Mouse (Mus musculus) heart, postnatal 0 days (tissue): ENCODE results near the gene Soat2. TPM values are rescaled to one million over a fixed set of nuclear protein-coding genes. Genes with fewer than 3 reads are reported as not detected.

Experiments
- ATAC-seq: fragments of 200-750 bp; cut with Nextera tagmentation; 2 replicates; pipeline ENCODE4 v1.8.0; 2017; ENCODE audit warnings: low read depth, moderate number of reproducible peaks, moderate library complexity; ENCODE audit not compliant: insufficient read depth
- DNase-seq: peaks from one replicate; pipeline ENCODE4 v3.0.0-alpha.2; 2016; ENCODE audit warnings: low spot score
- H3K27ac ChIP-seq: fragments of 300-500 bp; sonication (generic); 2 replicates; pipeline ENCODE4 v1.5.1; 2014; ENCODE audit warnings: low read depth, mild to moderate bottlenecking
- H3K27me3 ChIP-seq: fragments of 300-500 bp; sonication (generic); 2 replicates; pipeline ENCODE4 v1.6.1; 2014; ENCODE audit warnings: low read length, mixed read lengths; ENCODE audit not compliant: control insufficient read depth, insufficient read depth
- H3K36me3 ChIP-seq: fragments of 300-500 bp; sonication (generic); replicated peaks from 2 replicates; pipeline ENCODE4 v1.6.1; 2014; ENCODE audit warnings: low read length, mixed read lengths; ENCODE audit not compliant: control insufficient read depth, insufficient read depth
- H3K4me1 ChIP-seq: fragments of 300-500 bp; sonication (generic); 2 replicates; pipeline ENCODE4 v1.6.1; 2014; ENCODE audit warnings: antibody characterized with exemption; ENCODE audit not compliant: control insufficient read depth, insufficient read depth
- H3K4me2 ChIP-seq: fragments of 300-500 bp; sonication (generic); 2 replicates; pipeline ENCODE4 v1.6.1; 2014; ENCODE audit warnings: low read depth, mild to moderate bottlenecking, low read length, moderate library complexity
- H3K4me3 ChIP-seq: fragments of 300-500 bp; sonication (generic); 2 replicates; pipeline ENCODE4 v1.5.1; 2014; ENCODE audit warnings: low read depth, low read length
- H3K9ac ChIP-seq: fragments of 300-500 bp; sonication (generic); replicated peaks from 2 replicates; pipeline ENCODE4 v1.6.1; 2014; ENCODE audit warnings: low read depth, low read length, mixed read lengths
- H3K9me3 ChIP-seq: fragments of 300-500 bp; sonication (generic); replicated peaks from 2 replicates; pipeline ENCODE4 v1.6.1; 2016; ENCODE audit warnings: low read length; ENCODE audit not compliant: control insufficient read depth
- CTCF ChIP-seq: IDR thresholded peaks from 2 replicates; pipeline ENCODE4 v1.5.1; 2016; ENCODE audit warnings: antibody characterized with exemption, control low read depth, low read depth
- EP300 ChIP-seq: IDR thresholded peaks from 2 replicates; pipeline ENCODE4 v1.6.1; 2016; ENCODE audit warnings: antibody characterized with exemption, low read depth
- WGBS: fragments of 180-500 bp; shearing (Covaris S2); extraction: QIAGEN DNeasy Blood & Tissue Kit; methylation state at CpG from one replicate; pipeline ENCODE4 v1.1.7; 2014; 5-methylcytosine and 5-hydroxymethylcytosine counted together
- polyA plus RNA-seq: library from polyadenylated mRNA; unstranded; fragments of >200 nt; fragmentation: Nextera tagmentation; extraction: Ambion mirVana; gene quantifications from 2 replicates; pipeline ENCODE4 v1.2.1, GENCODE M21; 2015
- total RNA-seq: library from RNA; depleted of rRNA; stranded (reverse); fragments of >200 nt; gene quantifications from 2 replicates; pipeline ENCODE4 v1.2.3, GENCODE M21; 2014; ENCODE audit warnings: low replicate concordance

Soat2 gene
- total and polyA plus RNA-seq, 2 experiments from 2014 or later: 0.14 TPM; not detected in 1

- ATAC-seq (peak; percentile 84), DNase-seq (peak; percentile 60)
- no peaks in the 10 kb centered on the region for H3K4me1 ChIP-seq
- H3K4me3 ChIP-seq: no peak overlapping the region
- no peaks in the 10 kb centered on the region for H3K27me3 ChIP-seq
- 0 out of 2 replicates have a peak overlapping the region, but pooled peaks have one; percentile 1 for H3K9ac ChIP-seq
- 21% methylated on average over 2 of the region's 2 CpGs for WGBS
- no peaks in the 10 kb centered on the region for H3K9me3 ChIP-seq
- H3K36me3 ChIP-seq: peaks cover 60% of the 10 kb centered on the region
- TF ChIP-seq CTCF (no peak), EP300 (no peak)
- H3K27ac ChIP-seq: peak overlapping the region; percentile 70
- H3K4me2 ChIP-seq: no peak overlapping the region
These were observed 24.0 kb upstream of the Soat2 start for GRCm38 (mm10) chr15:102126303-102126702.

DNA sequence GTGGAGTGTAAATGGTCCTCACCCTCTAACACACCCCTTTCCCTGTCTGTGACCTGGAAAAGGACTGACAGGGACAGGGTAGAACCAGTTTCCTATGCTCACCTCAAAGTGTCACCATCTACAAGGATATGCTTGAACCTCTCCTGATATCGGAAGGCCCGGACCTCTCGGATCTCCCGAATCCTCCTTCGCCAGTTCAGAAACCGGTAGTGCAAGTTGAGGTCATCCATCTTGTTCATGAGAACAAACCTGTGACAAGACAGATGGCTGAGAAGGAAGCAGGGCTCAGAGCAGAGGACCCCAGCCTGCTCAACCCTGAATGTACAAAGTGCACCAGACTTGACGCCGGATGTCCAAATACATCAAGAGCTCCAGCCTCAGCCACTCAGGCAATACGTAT, 17.0 kb upstream of the Soat2 start:
- ATAC-seq (no peak), DNase-seq (no peak)
- Histone ChIP-seq H3K36me3 (peaks cover 46% of the 10 kb centered on the region), H3K4me3 (no peak overlapping the region), H3K27me3 (no peaks in the 10 kb centered on the region), H3K9ac (no peak overlapping the region), H3K9me3 (no peaks in the 10 kb centered on the region), H3K4me2 (no peak overlapping the region), H3K4me1 (peaks cover 10% of the 10 kb centered on the region), H3K27ac (no peak overlapping the region)
- WGBS: 90% methylated on average over 9 of the region's 9 CpGs
- no peak for TF ChIP-seq EP300
- no peak for TF ChIP-seq CTCF

DNA sequence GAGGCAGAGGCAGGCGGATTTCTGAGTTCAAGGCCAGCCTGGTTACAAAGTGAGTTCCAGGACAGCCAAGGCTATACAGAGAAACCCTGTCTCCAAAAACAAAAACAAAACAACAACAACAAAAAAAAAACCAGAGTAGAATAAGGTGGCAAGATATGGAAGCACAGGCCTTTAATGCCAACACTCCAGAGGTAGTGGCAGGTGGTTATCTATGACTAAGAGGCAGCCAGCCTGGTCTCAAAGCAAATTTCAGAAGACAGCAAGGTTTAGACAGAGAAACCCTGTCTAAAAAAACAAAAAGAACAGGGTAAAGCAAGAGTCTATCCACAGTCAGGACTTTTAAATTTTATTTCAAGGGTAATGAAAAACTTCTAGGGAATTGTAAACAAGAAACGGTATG, 15.6 kb upstream of the Soat2 start:
- H3K27me3 ChIP-seq: no peaks in the 10 kb centered on the region
- 85% methylated on average over 2 of the region's 2 CpGs for WGBS
- H3K4me3 ChIP-seq: no peak overlapping the region
- H3K9me3 ChIP-seq: no peaks in the 10 kb centered on the region
- no peak for DNase-seq
- ATAC-seq: no peak
- no peak overlapping the region for H3K4me2 ChIP-seq
- no peak overlapping the region for H3K27ac ChIP-seq
- peaks cover 10% of the 10 kb centered on the region for H3K4me1 ChIP-seq
- TF ChIP-seq CTCF (no peak), EP300 (no peak)
- H3K9ac ChIP-seq: no peak overlapping the region
- peaks cover 32% of the 10 kb centered on the region for H3K36me3 ChIP-seq

GRCm38 (mm10) chr15:102135522-102136128, 14.7 kb upstream of the Soat2 start:
- H3K4me1 ChIP-seq: peaks cover 10% of the 10 kb centered on the region
- H3K9ac ChIP-seq: peak overlapping the region; percentile 87
- 2% methylated on average over 33 of the region's 35 CpGs for WGBS
- H3K4me2 ChIP-seq: peak overlapping the region; percentile 90
- H3K27ac ChIP-seq: peak overlapping the region; percentile 27
- peak; percentile 42 for ATAC-seq
- DNase-seq: no peak
- H3K9me3 ChIP-seq: no peaks in the 10 kb centered on the region
- TF ChIP-seq EP300 (no peak), CTCF (no peak)
- no peaks in the 10 kb centered on the region for H3K27me3 ChIP-seq
- H3K36me3 ChIP-seq: peaks cover 23% of the 10 kb centered on the region
- peak overlapping the region; percentile 88 for H3K4me3 ChIP-seq

- DNase-seq: peak; percentile 92
- under 1% methylated on average over 50 of the region's 50 CpGs for WGBS
- peak within 1 kb of the TSS; percentile 87 for H3K9ac ChIP-seq
These were observed 14.1 kb upstream of the Soat2 start, which contains the start of gene Spryd3 for GRCm38 (mm10) chr15:102136129-102136758. Spryd3 (minus strand) TSS chr15:102136234.

More at GRCm38 (mm10) chr15:102136129-102136758, 14.1 kb upstream of the Soat2 start, which contains the start of gene Spryd3:
- Histone ChIP-seq H3K9me3 (no peaks in the 10 kb centered on the region), H3K4me2 (peak within 1 kb of the TSS; percentile 90), H3K4me1 (peaks cover 10% of the 10 kb centered on the region), H3K4me3 (peak within 1 kb of the TSS; percentile 88), H3K27me3 (no peaks in the 10 kb centered on the region), H3K36me3 (peaks cover 18% of the 10 kb centered on the region), H3K27ac (peak within 1 kb of the TSS; percentile 27)
- peak; percentile 100 for ATAC-seq
- TF ChIP-seq EP300: peak; percentile 42; the same call in 1 of the 2 replicates
- no peak for TF ChIP-seq CTCF
